Mouse (Mus musculus): ENCODE results near the gene Ppat. TPM values are rescaled to one million over a fixed set of nuclear protein-coding genes. Genes with fewer than 3 reads are reported as not detected.

Ppat gene
- polyA plus RNA-seq, 1 experiment from 2014 or later, result 23.2 TPM

DNA sequence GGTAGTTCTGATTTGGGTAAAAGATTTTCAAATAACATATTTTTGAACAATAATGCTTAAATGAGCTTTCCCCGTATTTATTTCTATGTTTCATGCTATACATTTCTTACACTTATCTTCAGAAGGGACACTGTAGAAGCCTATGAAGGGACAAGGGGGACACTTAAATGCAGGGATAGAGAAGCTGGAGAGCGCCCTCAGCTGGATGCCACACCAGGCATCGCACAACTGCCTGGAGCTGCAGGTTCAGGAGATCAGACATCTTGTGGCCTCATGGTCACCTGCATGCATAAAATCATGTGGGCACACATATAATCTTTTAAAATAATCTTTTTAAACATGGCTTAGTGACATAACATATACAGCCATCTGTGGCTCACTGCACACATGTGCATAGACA, 13.3 kb upstream of the Ppat start:
- no peaks in the 10 kb centered on the region for H3K4me1 ChIP-seq
- H3K4me3 ChIP-seq, result no peak overlapping the region
- ATAC-seq (ENCODE audit: insufficient number of reproducible peaks, insufficient read depth, low FRiP score, low TSS enrichment, low read depth), result no peak
- no peak overlapping the region for H3K4me2 ChIP-seq
- no peaks in the 10 kb centered on the region for H3K9me3 ChIP-seq
- H3K36me3 ChIP-seq, result peaks cover 87% of the 10 kb centered on the region
- H3K9ac ChIP-seq, result no peak overlapping the region
- H3K27ac ChIP-seq, result no peak overlapping the region
- 91% methylated on average over 3 of the region's 3 CpGs for WGBS
- no peaks in the 10 kb centered on the region for H3K27me3 ChIP-seq

DNA sequence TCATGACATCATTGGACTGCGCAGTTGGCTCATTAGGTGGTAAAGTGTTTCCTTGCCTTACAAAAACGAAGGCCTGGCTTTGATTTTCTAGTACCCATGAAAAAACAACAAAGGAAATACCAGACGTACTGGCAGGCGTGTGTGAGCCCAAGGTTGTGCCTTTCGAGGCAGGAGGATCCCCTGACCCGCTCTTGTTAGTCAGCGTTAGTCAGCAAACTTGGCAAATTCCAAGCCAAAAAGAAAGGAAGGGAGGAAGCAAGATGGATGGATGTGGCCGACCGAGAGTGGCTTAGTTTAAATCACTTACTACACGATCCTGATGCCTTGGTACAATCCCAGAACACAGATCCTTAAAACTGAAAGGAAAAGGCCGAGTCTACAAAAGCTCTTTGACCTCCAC, 11.2 kb upstream of the Ppat start:
- H3K27me3 ChIP-seq, result no peaks in the 10 kb centered on the region
- no peak overlapping the region for H3K9ac ChIP-seq
- no peak for ATAC-seq (ENCODE audit: insufficient number of reproducible peaks, insufficient read depth, low FRiP score, low TSS enrichment, low read depth)
- no peaks in the 10 kb centered on the region for H3K4me1 ChIP-seq
- H3K4me2 ChIP-seq, result no peak overlapping the region
- WGBS, result 67% methylated on average over 11 of the region's 11 CpGs
- peaks cover 86% of the 10 kb centered on the region for H3K36me3 ChIP-seq
- no peaks in the 10 kb centered on the region for H3K9me3 ChIP-seq
- no peak overlapping the region for H3K4me3 ChIP-seq
- no peak overlapping the region for H3K27ac ChIP-seq

DNA sequence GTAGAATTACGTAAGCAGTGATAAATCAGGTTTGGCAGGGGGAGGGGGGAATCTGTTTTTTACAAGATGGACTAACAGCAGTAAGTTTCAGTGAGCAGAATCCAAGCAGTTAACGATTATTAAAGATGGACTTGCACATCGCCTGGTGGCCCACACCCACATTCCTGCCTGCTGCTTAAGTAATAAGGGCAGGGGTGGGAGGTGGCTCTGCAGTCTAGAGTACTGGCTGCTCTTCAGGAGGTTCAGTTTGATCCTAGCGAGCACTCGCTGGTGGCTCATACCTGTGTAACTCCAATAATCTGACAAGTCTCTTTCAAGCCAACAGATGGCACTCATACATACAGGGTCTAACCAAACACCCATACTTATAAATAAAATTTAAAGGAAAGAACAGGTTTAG, 8.2 kb upstream of the Ppat start:
- no peak overlapping the region for H3K9ac ChIP-seq
- 89% methylated on average over 5 of the region's 5 CpGs for WGBS
- no peak overlapping the region for H3K4me3 ChIP-seq
- no peaks in the 10 kb centered on the region for H3K9me3 ChIP-seq
- H3K4me2 ChIP-seq, result no peak overlapping the region
- H3K4me1 ChIP-seq, result peaks cover 7% of the 10 kb centered on the region; the same call in 1 of the 2 replicates
- no peak overlapping the region for H3K27ac ChIP-seq
- no peaks in the 10 kb centered on the region for H3K27me3 ChIP-seq
- ATAC-seq (ENCODE audit: insufficient number of reproducible peaks, insufficient read depth, low FRiP score, low TSS enrichment, low read depth), result no peak
- peaks cover 90% of the 10 kb centered on the region for H3K36me3 ChIP-seq

DNA sequence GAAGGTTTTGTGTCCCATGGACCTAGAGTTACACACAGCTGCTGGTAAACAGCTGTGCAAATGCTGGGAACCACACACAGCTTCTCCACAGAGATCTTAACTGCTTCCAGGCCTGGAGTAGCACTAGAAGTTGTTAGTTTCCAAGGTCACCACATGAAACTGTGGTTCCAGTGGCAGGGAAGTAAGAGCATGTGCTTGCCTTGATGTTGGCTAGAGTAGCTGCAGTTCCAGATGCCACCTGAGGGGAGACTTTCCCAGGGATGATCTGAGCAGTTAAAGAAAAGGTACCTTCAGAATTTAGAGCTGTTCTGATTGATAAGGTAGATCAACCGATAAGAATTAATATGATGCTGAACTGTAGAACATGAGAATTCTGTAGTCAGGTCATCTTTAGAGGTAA, 6.6 kb upstream of the Ppat start:
- no peak overlapping the region for H3K4me3 ChIP-seq
- H3K9ac ChIP-seq, result no peak overlapping the region
- no peaks in the 10 kb centered on the region for H3K9me3 ChIP-seq
- no peak for ATAC-seq (ENCODE audit: insufficient number of reproducible peaks, insufficient read depth, low FRiP score, low TSS enrichment, low read depth)
- no peaks in the 10 kb centered on the region for H3K27me3 ChIP-seq
- H3K36me3 ChIP-seq, result peaks cover 80% of the 10 kb centered on the region
- no peak overlapping the region for H3K4me2 ChIP-seq
- H3K4me1 ChIP-seq, result peaks cover 15% of the 10 kb centered on the region; the same call in 1 of the 2 replicates
- no peak overlapping the region for H3K27ac ChIP-seq
- 92% methylated on average over 1 of the region's 1 CpGs for WGBS

DNA sequence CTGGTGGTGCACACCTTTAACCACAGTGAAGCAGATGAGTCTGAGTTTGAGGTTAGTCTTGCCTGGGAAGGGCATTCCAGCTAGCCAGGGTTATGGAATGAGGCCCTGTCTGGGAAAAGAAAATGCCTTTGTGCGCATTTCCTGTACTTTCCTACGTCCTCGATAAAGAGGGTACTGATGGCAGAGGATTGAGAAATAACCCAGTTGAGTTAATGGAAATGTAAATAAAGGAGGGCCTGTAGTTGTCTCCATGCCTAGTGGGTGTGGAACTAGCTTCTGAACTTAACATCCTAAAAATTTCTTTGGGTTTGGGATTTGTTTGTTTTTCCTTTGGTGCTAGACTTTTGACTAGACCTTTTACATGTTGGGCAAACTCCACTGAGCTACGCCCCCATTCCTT, 4.1 kb upstream of the Ppat start:
- peaks cover 23% of the 10 kb centered on the region for H3K4me1 ChIP-seq
- H3K27me3 ChIP-seq, result no peaks in the 10 kb centered on the region
- no peak overlapping the region for H3K27ac ChIP-seq
- H3K4me3 ChIP-seq, result no peak overlapping the region
- H3K4me2 ChIP-seq, result no peak overlapping the region
- H3K36me3 ChIP-seq, result peaks cover 56% of the 10 kb centered on the region
- no peak overlapping the region for H3K9ac ChIP-seq
- H3K9me3 ChIP-seq, result no peaks in the 10 kb centered on the region
- WGBS, result 79% methylated on average over 4 of the region's 4 CpGs
- no peak for ATAC-seq (ENCODE audit: insufficient number of reproducible peaks, insufficient read depth, low FRiP score, low TSS enrichment, low read depth)

DNA sequence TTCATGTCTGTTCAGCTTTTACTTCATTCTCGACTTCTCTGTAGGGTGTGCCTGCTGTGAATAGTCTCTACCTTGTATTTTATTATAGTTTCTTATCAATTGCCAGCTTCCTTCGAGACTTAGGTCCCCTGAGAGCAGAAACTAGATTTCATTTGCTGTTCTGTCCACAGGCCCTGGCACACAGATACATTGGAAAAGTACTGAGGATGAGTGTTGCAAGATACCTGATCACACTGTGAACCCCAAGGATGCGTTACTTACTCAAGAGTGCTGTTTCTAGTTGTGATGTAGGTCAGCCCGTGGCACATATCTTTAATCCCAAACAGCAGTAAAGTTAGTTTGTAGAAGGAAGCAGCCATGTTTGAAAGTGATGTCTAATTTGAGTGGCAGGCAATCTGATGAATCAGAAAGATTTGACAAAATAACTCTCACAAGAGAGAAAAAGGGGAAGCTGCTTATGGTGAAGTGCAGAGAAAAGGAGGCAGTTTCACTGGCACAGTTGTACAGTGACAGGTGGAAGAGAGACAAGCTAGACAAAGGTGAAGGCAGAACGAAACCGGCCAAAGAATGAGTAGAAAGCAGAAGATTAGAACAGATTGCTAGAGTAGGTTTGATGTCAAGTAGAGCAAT, 3.0 kb upstream of the Ppat start:
- no peak for ATAC-seq (ENCODE audit: insufficient number of reproducible peaks, insufficient read depth, low FRiP score, low TSS enrichment, low read depth)
- Histone ChIP-seq H3K9ac (no peak overlapping the region), H3K4me1 (peaks cover 30% of the 10 kb centered on the region), H3K27me3 (no peaks in the 10 kb centered on the region), H3K4me2 (no peak overlapping the region), H3K9me3 (no peaks in the 10 kb centered on the region), H3K4me3 (no peak overlapping the region), H3K27ac (no peak overlapping the region), H3K36me3 (peaks cover 46% of the 10 kb centered on the region)
- 84% methylated on average over 6 of the region's 6 CpGs for WGBS

DNA sequence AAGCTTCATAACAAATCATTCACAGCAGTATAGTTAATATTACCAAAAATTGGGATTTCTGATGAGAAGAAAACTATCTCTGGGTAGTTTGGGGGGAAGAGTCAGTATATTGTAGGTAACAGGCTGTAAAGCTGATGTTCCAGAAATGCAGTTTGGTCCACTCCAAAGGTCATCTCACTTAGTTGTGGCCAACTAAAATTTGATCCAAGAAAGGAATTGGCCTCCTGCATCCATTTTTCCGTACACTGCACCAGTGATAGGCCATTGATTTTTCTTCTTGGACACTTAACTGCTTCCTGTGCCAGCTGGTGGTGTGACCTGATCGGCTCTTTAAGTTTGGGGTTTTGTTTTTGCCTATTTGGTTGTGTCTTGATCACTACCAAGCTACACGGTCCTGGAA, 2.4 kb upstream of the Ppat start:
- Histone ChIP-seq H3K9me3 (no peaks in the 10 kb centered on the region), H3K4me2 (no peak overlapping the region), H3K36me3 (peaks cover 42% of the 10 kb centered on the region), H3K27ac (no peak overlapping the region), H3K9ac (no peak overlapping the region), H3K4me1 (peaks cover 32% of the 10 kb centered on the region), H3K4me3 (no peak overlapping the region), H3K27me3 (no peaks in the 10 kb centered on the region)
- no peak for ATAC-seq (ENCODE audit: insufficient number of reproducible peaks, insufficient read depth, low FRiP score, low TSS enrichment, low read depth)
- 79% methylated on average over 3 of the region's 3 CpGs for WGBS

DNA sequence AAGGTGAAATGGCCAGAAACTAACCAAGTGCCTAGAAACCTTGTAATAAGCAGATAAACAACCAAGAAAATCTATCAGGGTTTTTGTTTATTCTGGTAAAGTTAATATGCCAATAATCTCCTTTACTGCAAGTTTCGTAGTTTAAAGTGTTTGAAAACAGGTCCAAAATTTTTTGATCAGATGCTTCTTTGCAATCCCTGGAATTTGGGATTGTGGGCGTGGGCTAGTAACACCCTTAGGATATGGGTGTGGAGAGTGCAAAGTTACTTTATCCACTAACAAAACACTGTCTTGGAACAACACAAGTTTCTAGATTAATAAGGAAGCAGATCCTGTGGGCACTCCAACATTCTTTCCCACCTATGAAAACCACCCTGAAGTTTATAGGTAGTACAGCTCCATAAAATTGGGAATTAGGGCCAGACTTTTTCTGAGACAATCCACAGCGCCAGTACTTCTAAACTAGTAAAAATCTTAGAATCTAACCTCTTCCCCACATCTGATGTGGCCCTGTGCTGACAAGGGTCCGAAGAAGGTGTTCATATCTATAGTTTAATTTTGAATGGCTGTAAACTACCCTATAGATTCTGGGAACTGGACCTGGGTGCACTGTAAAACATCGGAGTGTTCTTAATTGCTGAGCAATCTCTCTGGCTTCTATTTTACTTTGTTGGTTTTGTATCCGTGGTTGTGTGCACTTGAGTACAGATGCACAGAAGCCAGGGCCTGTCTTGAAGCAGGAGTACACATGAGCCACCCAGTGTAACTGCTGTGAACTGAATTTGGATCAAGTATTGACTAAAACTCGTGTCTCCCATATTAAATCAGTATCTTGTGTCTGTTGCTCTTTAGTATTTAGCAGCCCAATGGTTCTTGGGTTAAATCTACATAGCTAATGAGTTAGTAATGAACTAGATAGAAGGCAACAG, 998 bp upstream of the Ppat start:
- Histone ChIP-seq H3K9me3 (no peaks in the 10 kb centered on the region), H3K4me2 (peak overlapping the region; percentile 82), H3K27ac (peak overlapping the region; percentile 87), H3K9ac (peak overlapping the region; percentile 84), H3K4me3 (peak overlapping the region; percentile 85), H3K36me3 (peaks cover 28% of the 10 kb centered on the region), H3K4me1 (peaks cover 32% of the 10 kb centered on the region), H3K27me3 (no peaks in the 10 kb centered on the region)
- no peak for ATAC-seq (ENCODE audit: insufficient number of reproducible peaks, insufficient read depth, low FRiP score, low TSS enrichment, low read depth)
- 9% methylated on average over 7 of the region's 7 CpGs for WGBS

DNA sequence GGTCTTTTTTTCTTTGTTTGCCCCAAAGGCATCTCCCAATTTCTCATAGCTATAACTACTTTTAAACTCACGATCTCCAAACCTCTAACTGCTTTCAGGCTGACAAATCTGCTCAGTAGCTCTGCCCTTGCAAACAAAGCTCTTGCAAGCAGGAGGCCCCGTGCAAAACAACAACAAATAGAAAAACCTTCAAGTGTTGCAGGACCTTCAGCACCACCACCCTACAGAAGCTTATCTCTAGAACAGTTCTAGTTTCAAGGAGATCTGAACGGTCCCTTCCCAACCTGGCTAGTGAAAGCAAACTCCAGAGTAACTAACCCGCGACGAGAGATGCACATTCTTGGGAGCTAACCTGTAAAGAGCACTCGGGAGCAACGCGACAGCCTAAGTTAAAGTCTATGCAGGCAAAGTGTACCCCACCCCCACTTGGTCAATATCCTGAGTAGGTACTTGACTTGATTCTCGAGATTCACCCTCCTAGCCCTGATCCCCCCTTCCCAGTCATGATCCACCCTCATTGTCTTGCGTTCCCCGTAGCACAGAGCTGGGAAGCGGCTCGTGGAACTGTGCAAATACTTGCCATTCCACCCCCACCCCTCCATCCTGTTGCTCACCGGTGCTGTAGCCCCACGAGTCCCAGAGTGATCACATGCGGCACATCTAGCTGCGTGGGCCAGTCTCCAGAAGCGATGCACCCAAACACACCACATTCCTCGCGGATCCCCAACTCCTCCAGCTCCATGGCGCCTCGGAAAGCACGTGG, 854 bp downstream of the Ppat start:
- Histone ChIP-seq H3K27me3 (no peaks in the 10 kb centered on the region), H3K9ac (peak overlapping the region; percentile 84), H3K27ac (peak overlapping the region; percentile 87), H3K4me1 (peaks cover 39% of the 10 kb centered on the region), H3K9me3 (no peaks in the 10 kb centered on the region), H3K36me3 (peaks cover 19% of the 10 kb centered on the region; the same call in 1 of the 2 replicates), H3K4me2 (peak overlapping the region; percentile 82), H3K4me3 (peak overlapping the region; percentile 85)
- WGBS, result under 1% methylated on average over 24 of the region's 24 CpGs
- peak; percentile 16 for ATAC-seq (ENCODE audit: insufficient number of reproducible peaks, insufficient read depth, low FRiP score, low TSS enrichment, low read depth)

DNA sequence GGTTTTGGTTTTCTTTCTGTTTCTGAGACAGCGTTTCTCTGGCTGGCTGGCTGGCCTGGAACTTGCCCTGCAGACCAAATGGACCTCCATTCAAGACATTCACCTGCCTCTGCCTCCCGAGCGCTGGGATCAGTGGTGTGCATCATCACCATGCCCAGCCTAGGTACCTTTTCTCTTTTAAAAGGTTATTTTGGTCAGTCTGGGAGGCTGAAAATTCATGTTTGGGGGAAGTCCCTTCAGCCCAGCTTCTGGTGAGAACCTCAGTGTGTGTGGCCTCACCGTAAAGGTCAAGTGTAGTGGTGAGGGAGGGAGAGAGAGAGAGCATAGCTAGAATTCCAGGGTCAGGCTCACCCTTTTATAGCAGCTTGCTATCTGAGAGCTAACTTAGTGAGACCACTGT, 3.6 kb downstream of the Ppat start:
- Histone ChIP-seq H3K4me1 (peaks cover 21% of the 10 kb centered on the region), H3K27me3 (no peaks in the 10 kb centered on the region), H3K9me3 (no peaks in the 10 kb centered on the region), H3K27ac (no peak overlapping the region), H3K9ac (no peak overlapping the region), H3K4me3 (no peak overlapping the region), H3K36me3 (peaks cover 9% of the 10 kb centered on the region; the same call in 1 of the 2 replicates), H3K4me2 (no peak overlapping the region)
- no peak for ATAC-seq (ENCODE audit: insufficient number of reproducible peaks, insufficient read depth, low FRiP score, low TSS enrichment, low read depth)
- WGBS, result 96% methylated on average over 4 of the region's 4 CpGs

DNA sequence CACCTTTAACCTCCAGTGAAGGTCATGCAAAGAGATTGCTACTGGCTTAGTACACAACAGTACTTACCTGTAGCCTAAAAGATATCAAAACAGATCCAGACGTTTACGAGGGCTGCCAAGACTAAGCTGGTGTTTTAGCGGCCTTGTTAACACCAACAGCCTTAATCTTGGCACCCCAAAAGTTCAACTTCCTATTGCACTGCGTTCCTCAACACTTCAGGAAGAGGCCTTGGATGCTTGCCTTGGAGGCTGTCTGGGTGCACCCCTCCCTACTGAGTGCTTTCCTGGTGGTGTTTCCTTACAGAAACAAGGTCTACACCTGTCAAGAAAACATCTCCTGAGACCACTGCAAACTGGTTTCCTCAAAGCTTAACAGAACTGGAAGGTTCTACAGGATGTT, 4.2 kb downstream of the Ppat start:
- H3K4me3 ChIP-seq, result no peak overlapping the region
- H3K36me3 ChIP-seq, result peaks cover 9% of the 10 kb centered on the region; the same call in 1 of the 2 replicates
- no peak for ATAC-seq (ENCODE audit: insufficient number of reproducible peaks, insufficient read depth, low FRiP score, low TSS enrichment, low read depth)
- no peaks in the 10 kb centered on the region for H3K9me3 ChIP-seq
- H3K27me3 ChIP-seq, result no peaks in the 10 kb centered on the region
- H3K9ac ChIP-seq, result no peak overlapping the region
- H3K27ac ChIP-seq, result no peak overlapping the region
- 87% methylated on average over 4 of the region's 4 CpGs for WGBS
- peaks cover 15% of the 10 kb centered on the region for H3K4me1 ChIP-seq
- H3K4me2 ChIP-seq, result no peak overlapping the region
